Mouse (Mus musculus) adrenal gland, adult 2 months (tissue): ENCODE data around the gene Ehbp1. TPM values are rescaled to one million over a fixed set of nuclear protein-coding genes. Genes with fewer than 3 reads are reported as not detected.

Experiments used
- DNase-seq: peaks from one replicate; pipeline ENCODE4 v3.0.0; 2021
- polyA plus RNA-seq: library from polyadenylated mRNA; depleted of rRNA; stranded (reverse); fragments of >200 nt; gene quantifications from 2 replicates; pipeline ENCODE4 v1.2.3, GENCODE M21; 2012
- total RNA-seq, 2 experiments: library from RNA; stranded (reverse); gene quantifications; 2 replicates each; pipeline ENCODE4 v1.2.3; 2021

Ehbp1 gene
- total and polyA plus RNA-seq, 3 experiments: 0.84 to 22.6 (median 20.0) TPM

DNA sequence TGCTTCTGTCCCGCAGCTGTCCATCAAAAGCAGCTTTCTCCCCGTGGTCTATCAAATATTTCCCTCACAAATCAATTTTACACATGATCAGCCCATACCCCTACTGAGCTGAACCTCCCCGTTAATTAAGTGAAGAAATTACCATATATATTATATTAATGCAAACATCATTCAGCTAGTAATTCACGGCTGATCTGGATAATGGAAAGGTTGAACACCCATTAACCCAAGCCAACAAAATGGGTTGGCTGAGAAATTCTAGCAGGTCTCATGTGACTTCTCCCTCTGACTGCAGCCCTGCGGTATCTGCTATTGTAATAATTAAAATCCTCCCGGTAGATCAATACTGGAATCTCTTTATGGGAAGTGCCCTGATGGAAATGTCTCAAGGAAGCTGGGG, 286.2 kb downstream of the Ehbp1 start:
- no peak for DNase-seq

DNA sequence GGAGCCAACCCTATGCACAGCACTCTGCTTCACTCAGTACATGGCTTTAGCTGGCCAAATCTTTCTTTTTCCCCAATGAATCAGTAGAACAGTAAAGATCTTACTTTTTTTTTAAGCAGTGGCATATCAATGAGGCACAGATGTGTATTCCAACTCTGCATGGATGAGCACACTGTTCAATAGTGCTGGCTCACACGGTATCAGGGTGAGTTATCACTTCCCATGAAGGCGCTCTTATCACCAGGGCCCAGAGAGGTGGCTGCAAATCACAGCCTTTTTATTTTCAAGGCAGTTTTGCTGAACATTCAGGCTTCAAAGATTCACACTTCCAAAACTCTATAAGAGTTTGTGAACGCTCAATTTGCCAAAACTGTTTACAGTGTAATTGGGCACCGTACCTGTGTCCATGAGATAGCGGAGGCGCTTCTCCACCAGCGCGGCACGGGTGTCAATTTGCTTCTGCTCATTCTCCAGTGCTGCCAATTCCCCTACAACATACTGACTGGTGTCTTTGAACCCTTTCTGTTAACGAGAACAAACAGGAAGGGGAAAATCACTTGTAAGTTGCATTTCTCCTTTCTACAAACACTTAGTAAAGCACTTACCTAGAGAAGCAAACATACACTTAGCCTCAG, 288.9 kb downstream of the Ehbp1 start:
- no peak for DNase-seq

DNA sequence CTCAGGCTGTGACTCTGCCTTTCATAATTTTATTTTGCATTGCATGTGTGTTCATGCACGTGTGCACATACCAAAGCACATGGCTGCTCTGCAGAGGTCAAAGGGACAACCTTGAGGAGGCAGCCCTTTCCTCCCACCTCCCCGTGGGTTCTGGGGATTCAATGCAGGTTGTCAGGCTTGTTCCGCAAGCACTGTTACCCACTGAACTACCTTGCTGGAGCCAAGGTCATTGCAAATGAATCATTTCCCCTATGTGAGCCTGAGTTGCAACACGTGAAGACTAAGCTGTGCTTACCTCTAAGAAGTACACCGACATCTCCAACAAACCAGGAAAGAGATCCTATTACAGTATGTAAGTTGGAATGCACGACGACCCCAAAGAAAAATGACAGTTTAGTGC, 291.2 kb downstream of the Ehbp1 start:
- peak; percentile 6 for DNase-seq

DNA sequence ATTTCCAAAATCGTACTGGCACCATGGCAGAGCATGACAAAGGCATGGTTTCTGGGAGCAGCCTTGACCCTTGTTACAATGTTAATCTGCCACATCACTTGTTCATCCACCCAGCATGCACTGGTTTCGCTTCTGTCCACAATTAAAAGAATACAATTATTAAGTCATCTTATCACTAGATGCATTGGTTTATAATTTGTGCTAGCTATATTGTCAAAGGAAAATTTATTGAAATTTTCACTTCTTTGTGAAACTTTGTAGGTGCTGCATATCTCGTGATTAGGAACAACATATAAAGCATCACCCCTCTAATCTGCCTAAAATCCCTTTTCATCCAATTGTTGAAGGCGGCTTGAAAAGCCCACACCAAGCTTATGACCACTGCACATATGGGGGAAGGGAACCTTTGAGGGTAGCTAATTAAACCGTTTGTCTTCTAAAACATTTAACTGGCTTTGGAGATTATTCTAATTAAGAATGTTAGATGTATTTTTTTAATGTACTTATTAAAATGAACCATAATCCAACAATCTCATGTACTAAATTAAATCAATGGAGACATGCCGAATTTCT, 302.2 kb downstream of the Ehbp1 start:
- no peak for DNase-seq

DNA sequence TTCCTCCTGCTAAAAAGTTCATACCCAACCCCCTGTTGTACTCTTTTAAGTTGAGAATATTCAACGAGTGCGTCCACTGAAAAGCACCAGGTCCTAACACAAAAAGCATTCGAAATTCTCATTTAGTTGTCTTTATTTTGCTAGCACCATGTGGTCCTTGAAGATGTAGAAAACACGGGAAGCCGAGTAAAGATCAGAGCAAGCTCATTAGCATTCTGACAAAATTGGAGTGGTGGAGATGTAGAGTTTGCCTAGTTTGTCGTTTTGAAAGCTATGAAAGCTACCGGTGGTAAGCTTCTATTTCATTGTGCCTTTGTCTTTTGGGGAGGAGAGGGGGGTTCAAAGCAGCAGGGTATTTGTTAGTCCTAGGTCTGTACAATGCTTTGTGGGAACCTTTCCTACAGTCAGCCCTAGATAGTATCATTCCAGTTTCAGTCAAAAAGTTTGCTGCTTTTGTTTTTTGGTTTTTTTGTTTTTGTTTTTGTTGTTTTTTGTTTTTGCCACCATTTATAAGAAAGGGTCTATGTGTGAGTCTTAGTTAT, 307.5 kb downstream of the Ehbp1 start:
- DNase-seq: no peak

DNA sequence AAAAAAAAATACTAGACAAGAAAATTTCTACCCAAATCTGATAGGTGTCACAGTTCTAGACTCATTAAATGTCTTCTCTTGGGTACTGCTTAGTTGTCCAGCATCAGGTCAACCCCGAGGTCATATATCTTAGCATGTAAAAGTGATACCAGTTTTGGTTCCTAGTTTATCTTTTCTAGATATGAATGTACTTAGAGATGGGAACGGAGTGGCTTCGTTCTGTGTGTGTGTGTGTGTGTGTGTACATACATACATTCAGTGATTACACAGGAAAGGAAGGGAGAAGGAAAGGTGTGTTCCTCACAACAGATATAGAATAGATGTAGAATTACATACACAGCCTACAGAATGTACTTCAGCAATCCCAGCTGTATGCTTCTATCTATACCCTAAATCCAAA, 308.5 kb downstream of the Ehbp1 start:
- DNase-seq: no peak

DNA sequence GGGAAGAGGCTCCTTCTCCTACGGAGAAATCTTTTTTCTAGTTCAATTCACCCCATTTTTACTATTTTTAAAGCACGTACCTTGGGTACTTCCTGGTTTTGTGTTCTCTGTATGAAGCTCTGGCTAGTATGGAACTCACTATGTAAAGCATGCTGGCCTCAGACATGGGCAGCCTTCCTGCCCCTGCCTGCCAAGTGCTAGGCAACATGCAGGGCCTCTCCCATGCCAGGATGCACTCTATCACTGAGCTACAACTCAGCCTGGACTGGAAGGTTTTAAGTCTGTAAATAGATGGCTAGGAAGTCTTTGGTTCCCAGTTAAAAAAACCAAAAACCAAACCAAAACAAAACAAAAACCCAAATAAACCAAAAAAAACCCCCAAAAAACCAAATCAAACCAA, 321.5 kb downstream of the Ehbp1 start:
- DNase-seq: no peak

DNA sequence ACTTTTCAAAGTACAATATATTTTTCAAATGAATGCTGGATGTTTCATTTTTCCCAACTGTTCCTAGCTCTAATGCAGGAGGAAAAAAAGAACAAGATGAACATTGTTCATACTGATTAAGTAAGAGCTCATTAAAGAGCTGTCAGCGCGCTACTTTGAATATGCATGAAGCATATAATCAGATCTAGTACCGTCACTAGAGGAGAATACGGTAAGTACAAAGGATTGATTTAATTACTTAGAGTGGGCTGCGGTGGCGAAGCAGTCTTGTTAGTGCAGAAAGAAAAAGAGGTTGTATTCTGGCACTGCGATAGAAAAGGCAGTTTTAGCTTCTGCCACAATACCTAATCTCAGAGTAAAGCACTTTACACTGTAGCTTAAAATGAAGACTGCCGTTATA, 324.6 kb downstream of the Ehbp1 start:
- DNase-seq: no peak

DNA sequence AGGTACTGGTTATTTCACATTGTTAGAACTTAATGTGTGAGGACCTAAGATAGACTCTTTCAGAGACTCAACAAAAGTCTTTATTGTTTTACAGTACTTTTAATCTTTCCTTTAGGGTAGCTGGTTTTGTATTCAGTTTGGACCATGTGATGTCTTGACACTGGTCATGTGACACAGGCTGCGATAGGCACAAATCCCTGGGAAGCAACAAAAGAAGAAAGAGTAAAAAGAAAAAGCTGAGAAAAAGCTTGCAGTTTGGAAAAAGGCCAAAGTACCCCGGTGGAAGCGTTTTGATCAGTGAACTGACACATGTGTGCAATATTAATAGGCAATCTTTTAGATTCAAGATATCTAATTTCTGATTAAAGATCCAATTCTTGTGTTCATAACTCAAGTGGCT, 325.8 kb downstream of the Ehbp1 start:
- no peak for DNase-seq

DNA sequence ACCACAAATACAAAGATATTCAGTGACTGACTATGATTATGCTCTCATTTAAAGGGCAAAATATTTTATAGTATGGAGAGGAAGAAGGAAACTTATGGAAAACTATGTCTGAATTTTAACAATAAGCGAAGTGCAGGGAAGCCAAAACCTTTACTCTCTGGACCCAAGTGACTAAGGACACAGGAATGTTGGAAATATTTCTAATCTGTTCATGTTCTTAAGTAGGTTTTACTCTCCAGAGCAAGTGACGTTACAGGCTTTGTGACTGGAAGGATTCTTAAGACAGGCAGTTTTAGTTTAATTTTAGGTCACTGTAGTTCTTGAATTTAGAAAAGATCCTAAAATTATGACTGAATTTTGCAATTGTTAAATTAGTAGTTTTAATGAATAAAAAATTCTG, 333.3 kb downstream of the Ehbp1 start:
- no peak for DNase-seq

DNA sequence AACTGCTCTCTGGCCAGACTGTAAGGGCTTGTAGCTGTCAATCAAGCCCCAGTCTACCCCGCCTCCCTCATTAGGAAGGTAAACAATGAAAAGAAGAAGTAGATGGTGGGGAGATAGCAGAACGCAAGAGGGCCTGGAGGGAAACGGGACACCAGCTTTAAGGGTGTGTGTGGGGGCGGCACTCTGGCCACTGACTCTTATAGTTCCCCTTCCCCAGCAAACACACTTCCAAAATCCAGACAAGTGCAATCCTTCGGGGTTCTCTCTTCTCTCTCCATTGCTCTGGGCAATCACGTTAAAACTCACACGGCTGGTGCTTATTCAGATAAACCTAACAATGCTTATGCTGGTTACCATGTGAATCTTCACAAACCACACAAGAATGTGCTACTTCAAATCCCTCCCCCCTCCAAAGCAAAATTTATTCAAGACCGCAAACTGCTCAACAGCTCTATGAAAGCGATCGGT, 333.9 kb downstream of the Ehbp1 start:
- no peak for DNase-seq

DNA sequence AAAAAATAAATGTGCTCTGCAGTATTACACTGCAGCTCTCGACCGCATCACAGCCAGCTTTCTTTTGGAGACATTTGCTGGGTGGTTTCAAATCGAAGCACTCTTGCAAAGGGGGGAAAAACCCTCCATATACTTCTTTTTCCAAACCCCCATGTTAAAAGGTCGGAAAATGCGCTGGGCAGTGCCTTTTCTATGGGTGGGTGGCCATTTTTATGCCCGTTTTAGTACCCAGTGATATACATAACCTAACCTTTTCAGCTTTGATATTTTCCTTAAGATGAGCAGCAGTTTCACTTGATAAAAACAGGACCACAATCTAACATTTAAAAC, 334.3 kb downstream of the Ehbp1 start:
- no peak for DNase-seq

DNA sequence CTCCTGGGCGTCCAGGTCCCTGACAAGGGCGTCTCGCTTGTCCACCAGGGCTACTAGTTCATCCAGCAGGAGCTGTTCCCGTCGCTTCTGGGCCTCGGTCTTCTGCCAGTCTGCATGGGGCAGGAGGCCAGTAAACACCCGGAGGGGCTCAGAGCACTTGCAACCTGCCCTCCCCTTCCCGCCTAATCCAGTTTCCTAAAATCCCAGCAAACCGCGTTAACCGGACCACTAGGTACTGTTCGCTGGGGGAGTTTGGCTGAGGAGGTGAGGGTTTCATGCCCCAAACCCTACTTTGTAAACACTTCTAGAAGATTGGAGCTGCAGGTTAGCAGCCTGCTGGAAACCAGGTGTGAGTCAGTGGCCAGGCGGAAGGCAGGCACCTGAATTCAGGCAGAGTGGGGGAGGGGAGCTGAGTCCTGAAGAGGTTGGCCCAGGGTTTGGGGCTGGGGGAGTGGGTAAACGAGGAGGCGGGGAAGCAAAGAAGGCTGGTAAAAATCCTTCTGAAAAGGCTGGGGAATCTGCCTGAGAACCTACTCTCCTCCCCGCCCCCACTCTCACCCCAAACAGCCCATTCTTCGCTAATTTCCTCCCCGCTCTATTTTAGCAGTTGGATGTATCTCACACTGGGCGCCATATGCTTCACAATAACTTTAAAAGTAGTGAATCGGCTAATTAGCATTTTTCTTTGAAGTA, 334.9 kb downstream of the Ehbp1 start:
- no peak for DNase-seq

DNA sequence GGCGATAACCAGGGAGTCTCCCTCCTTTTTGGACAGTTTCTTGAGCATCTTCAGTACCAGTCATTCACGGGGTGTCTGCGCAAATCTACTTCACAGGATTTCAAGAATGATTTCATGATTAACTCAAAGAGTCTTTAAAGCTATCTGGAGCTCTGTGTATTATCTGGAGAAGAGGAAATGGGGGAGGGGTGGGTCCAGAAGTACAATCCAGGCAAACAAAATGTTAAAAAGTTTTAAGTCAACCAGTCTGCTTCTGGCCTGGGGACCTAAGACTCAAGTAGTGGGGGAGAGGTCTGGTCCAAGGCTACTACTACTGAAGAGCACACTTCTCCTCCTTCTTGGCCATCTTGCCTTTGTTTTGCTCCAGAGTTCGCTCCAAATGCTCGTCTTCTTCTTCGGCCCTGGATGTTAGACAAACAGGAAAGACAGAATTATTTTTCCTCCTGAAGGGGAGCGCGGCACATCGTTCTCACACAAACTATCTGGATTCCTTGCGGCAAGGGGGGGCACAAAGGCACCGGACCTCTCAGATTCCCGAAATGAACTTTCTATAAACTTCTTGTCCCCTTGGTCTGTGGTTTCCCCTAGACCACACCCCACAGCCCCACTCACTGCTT, 335.5 kb downstream of the Ehbp1 start:
- no peak for DNase-seq

DNA sequence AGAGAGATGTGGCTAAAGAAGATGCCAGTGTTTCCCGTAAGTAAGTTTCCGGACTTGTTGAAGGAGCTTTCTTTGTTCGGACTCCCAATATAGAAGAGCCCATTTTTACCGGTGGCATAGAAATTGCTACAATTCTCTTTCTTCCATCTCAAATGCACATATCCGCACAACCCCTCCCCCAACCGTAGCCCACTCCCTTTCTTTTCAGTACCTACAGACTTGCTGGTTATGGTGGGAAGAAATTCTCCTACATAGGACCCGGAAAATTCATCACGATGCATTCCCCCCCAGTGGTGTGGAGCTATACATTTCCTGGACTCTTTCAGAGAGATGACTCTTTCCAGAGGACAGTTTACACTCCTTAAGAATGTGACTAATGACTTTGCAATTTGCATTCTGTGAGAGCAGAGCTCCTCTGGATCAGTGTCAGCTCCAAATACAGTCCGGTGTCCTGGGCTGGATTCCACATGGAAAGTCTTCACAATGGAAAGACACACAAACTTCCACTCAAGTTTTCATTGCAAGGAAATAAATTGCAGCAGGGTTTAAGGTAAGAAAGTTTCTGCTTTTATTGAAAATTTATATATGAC, 336.7 kb downstream of the Ehbp1 start:
- no peak for DNase-seq

DNA sequence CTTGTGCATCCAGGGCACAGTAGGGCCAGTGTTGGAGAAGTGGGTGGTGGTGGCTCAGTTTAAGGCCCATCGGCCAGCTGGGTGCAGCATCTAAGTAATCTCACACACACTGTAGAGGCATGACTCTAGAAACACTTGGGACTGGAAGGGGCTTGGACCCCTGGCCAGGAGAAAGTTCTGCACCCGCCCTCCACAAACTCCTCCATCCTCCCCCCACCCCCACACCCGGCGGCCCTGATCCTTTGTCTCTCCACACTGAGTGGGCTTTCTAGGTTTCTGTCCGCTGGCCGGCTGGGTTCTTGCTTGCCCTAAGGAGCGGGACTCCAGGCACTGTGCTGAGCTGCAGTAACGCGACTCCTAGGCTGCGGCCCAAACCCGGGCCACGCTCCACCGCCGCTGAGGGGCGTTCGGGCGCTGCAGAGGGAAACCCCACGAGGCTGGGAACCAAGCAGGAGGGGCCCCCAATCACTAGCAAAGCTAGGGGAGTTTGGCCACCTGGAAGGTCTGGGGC, 337.7 kb downstream of the Ehbp1 start:
- peak; percentile 6 for DNase-seq

DNA sequence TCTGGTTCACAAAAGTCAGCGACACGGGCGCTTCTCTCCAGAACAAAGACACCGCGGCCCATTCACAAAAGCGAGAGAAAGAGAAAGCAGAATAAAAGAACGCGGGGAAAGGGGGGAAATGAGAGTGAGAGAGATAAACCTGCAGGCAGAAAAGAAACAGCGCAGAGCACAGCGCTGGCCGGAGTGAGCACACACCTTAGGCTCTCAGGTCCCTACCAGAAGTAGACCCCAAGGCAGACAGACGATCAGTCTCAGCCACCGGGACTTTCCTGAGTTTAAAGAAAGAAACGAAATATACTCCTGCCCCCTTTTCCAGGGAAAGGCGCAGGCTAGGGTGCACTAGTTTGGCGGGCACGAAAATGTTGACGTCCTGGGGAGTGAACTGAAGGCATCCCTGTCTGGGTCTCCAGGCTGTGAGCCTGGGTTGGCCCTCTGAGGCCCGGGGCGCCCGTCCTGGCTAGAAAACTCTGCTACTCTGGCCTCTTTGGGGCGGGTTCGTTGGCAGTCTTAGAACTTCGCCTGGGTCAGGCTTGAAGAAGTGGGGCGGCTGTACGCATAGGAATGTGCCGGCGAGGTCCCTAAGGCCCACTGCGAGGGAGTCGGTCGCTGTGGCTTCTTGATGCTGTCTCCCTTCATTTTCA, 338.6 kb downstream of the Ehbp1 start:
- peak; percentile 27 for DNase-seq

DNA sequence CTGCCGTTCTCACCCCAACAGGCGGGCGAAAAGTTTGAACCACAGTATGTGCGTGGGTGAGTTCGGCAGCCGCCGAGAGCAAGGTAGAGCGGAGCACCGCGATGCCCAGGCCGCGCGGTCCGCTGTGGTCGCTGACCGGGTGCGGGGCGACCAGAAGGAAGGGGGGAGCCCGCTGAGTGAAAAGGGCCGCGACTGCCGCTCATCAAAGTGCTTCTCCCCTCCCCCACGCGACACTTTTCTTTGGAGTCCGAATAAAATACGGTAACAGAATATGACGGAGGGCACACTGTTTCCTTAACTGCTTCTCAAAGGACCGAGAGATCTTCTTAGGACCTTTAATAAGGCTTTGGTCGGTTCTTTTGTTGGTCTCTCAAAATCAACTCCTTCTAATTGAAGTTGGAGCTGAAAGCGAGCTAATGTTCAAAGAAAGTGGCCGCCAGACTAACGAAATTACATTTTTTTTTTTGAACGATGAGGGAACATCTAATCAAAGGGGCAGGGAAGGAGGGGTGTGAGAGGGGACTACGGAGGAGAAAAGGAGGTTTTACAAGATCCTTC, 339.2 kb downstream of the Ehbp1 start, which contains the start of gene Otx1:
TSS of gene Otx1 (minus strand) at position 115 of the 558 bp plus-strand sequence.
- peak; percentile 37 for DNase-seq

DNA sequence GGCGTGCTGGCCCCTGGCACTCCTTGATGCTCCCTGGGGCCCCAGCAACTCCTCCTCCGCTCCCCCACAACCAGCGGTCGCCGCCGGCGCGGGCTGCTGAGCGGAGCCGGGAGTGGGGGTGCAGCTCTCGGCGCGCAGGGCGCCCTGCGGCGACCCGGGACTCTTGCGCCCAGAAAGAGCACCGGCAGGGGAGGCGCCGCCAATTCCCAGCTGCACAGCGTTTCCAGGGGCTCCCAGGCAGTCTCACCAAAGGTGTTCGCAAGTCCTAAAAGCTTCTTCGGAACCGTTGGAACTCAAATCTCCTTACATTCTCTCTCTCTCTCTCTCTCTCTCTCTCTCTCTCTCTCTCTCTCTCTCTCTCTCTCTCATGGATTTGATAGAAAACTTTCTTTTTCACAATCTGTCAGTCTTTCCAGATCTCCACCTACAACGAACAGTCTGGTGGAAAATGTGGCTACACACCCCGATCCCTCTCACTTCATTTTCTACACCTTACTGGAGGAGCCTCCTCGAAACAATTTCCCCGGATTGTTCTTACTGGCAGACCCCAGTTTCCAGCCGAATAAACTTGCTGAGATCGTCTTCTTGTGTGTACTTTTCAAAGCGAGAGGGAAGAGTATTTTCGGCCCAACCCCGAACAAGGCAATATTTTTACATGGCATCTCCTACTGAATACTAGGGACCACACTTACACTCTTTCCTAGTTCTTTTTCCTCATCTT, 339.9 kb downstream of the Ehbp1 start:
- DNase-seq: peak; percentile 65

DNA sequence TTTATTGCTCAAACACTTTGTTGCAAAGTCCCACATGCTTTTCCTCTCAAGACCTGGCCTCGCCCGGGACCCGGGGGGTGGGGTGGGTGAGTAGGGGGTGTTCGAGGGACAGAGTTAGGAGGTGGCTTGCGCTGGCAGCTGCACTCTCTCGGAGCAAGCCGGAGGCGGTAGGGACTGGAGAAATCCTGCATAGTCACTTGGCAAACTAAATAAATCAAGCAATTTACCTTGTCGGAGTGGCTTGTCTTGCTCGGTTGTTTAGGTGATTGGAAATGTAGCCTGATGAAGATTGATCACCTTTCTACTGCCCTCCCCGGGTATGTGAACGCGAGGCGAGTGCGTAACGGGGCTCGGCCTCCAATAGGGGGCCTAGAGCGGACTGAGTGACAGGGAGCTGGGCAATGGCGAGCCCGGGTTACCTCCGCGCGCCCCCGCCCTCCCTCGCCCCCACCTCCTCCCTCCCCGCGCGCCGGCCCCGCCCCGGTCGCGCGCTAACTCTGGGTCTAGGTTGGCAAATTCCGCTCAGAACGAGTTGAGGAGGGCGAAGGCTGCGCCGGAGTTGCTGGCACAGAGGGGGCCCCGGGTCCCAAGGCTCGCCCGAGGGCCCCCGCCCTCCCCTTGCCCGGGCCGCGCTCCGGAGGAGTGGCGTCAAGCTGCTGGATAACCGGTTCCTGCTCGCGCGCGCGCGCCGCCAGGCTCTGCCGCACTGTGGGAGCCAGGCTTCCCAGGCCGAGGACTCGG, 340.6 kb downstream of the Ehbp1 start:
- peak; percentile 70 for DNase-seq
